Mouse (Mus musculus): ENCODE results near the gene Slc35a2.

DNA sequence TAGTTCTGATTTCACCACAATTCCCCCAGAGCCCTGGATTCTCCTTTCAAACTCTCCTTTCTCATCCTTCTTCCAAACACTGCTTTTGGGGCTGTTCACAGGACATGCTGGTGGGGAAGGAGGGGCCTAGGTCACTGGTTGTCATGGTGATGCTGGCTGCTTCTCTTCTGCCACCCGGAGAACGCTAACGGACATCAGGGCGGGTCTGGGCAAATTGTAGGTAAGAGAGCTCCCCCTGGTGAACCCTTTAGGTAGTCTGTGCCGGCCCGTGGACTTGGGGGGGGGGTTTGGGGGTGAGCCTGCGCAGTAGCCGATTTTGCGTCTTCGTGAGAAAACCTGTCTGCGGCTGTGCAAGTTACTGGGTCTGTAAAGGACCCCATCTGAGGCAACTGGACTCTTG, 4.0 kb upstream of the Slc35a2 start:
- no peak for TF ChIP-seq POLR2A (IDR thresholded peaks at IDR 0.05; ENCODE audit: borderline replicate concordance, insufficient read depth, low read length)
- TF ChIP-seq CTCF (IDR thresholded peaks at IDR 0.05; ENCODE audit: borderline replicate concordance, insufficient read depth, low read depth, low read length), result peak; percentile 57; the same call in 1 of the 2 replicates

Data from cerebellum, adult 2 months (tissue).